Mouse (Mus musculus) liver, embryonic 14.5 days (tissue): Measurements from ENCODE around the gene Celf2. TPM values are rescaled to one million over a fixed set of nuclear protein-coding genes. Genes with fewer than 3 reads are reported as not detected.

Source experiments
- ATAC-seq: fragments of 200-750 bp; cut with Nextera tagmentation; 2 replicates; pipeline ENCODE4 v1.8.0; 2017; ENCODE audit warnings: moderate number of reproducible peaks, mild to moderate bottlenecking, moderate library complexity; ENCODE audit not compliant: insufficient read depth
- DNase-seq, 3 experiments: peaks; one replicate each; pipeline ENCODE4 v3.0.0-alpha.2; 2012 to 2013; ENCODE audit warnings: low read depth in 3 of 3, low spot score in 3 of 3
- H3K27ac ChIP-seq: fragments of 300-500 bp; sonication (generic); 2 replicates; pipeline ENCODE4 v1.5.1; 2014; ENCODE audit warnings: moderate library complexity, mild to moderate bottlenecking, control low read depth, inconsistent platforms
- H3K27me3 ChIP-seq: fragments of 300-500 bp; sonication (generic); 2 replicates; pipeline ENCODE4 v1.6.1; 2014; ENCODE audit warnings: mild to moderate bottlenecking, low read length, moderate library complexity; ENCODE audit not compliant: control insufficient read depth, insufficient read depth
- H3K36me3 ChIP-seq: fragments of 300-500 bp; sonication (generic); replicated peaks from 2 replicates; pipeline ENCODE4 v1.6.1; 2014; ENCODE audit warnings: low read depth; ENCODE audit not compliant: control insufficient read depth, insufficient read depth
- H3K4me1 ChIP-seq, 2 experiments: fragments of 200-500 bp in 1 of 2; fragments of 300-500 bp in 1 of 2; sonication (generic) in 1 of 2; replicated peaks; 2 replicates each; pipeline ENCODE4 v1.6.1; 2012 to 2014; ENCODE audit warnings: antibody characterized with exemption in 1 of 2, inconsistent platforms in 1 of 2, low read length in 1 of 2; ENCODE audit not compliant: control insufficient read depth in 2 of 2, insufficient read depth in 2 of 2
- H3K4me2 ChIP-seq: fragments of 300-500 bp; sonication (generic); 2 replicates; pipeline ENCODE4 v1.6.1; 2014; ENCODE audit warnings: low read depth, mild to moderate bottlenecking, control low read depth, moderate library complexity
- H3K4me3 ChIP-seq, 2 experiments: fragments of 200-500 bp in 1 of 2; fragments of 300-500 bp in 1 of 2; sonication (generic) in 1 of 2; 2 replicates each; pipeline ENCODE4 v1.5.1; 2012 to 2014; ENCODE audit warnings: low read depth in 2 of 2, low read length in 2 of 2, mild to moderate bottlenecking in 2 of 2, control low read depth in 1 of 2, inconsistent platforms in 1 of 2, moderate library complexity in 1 of 2; ENCODE audit not compliant: insufficient read depth in 1 of 2
- H3K9ac ChIP-seq: fragments of 300-500 bp; sonication (generic); replicated peaks from 2 replicates; pipeline ENCODE4 v1.6.1; 2014; ENCODE audit warnings: mild to moderate bottlenecking, control low read depth, moderate library complexity
- H3K9me3 ChIP-seq: fragments of 300-500 bp; sonication (generic); 2 replicates; pipeline ENCODE4 v1.6.1; 2016; ENCODE audit warnings: low read length, mixed read lengths; ENCODE audit not compliant: control insufficient read depth
- CTCF ChIP-seq: IDR thresholded peaks from 2 replicates; pipeline ENCODE4 v1.5.1; 2016; ENCODE audit warnings: antibody characterized with exemption, low read depth, control low read depth
- EP300 ChIP-seq: IDR thresholded peaks from 2 replicates; pipeline ENCODE4 v1.6.1; 2016; ENCODE audit warnings: antibody characterized with exemption, low read depth
- WGBS: fragments of 180-500 bp; shearing (Covaris S2); extraction: QIAGEN DNeasy Blood & Tissue Kit; methylation state at CpG from one replicate; pipeline ENCODE4 v1.1.7; 2014; ENCODE audit not compliant: insufficient replicate concordance; 5-methylcytosine and 5-hydroxymethylcytosine counted together
- polyA plus RNA-seq, 2 experiments: library from polyadenylated mRNA; depleted of rRNA in 1 of 2; stranded (reverse) in 1 of 2; unstranded in 1 of 2; fragments of >200 nt; fragmentation: Nextera tagmentation in 1 of 2; extraction: Ambion mirVana in 1 of 2; gene quantifications; 2 replicates each; pipeline versions ENCODE4 v1.2.1 to v1.2.3; 2012 to 2014

Celf2 gene
- polyA plus RNA-seq, 2 experiments = 3.9 to 7.8 TPM

DNA sequence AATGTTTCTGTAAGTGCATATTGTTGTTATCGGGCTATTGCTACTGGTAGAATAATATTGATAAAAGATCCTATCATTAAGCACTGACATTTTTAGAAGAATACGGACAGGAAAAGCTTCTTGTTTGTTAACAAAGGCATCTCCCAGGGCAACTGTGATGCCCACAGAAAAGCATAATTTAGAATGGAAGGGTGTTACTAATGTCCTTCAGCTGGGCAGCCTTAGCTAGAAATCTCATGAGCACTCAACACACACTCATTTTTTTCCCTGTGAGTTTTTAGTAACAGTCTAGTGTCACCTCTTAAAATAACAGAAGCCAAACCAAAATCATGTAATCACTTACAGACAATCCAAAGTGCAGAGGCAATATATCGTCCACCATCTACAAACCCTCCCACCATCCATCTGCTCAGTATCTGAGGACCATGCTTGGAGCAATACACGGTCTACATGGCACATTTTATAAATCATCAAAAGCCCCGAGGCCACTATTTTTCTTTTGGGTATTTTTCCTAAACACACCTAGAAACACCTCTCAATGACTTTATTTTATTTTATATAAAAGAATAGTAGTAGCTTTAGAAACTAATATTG, 713.3 kb downstream of the Celf2 start:
- no peaks in the 10 kb centered on the region for H3K27me3 ChIP-seq
- H3K36me3 ChIP-seq = no peaks in the 10 kb centered on the region
- H3K27ac ChIP-seq = no peak overlapping the region
- TF ChIP-seq CTCF = no peak
- no peaks in the 10 kb centered on the region for H3K4me1 ChIP-seq
- ATAC-seq (no peak), DNase-seq (no peak)
- no peak overlapping the region for H3K4me3 ChIP-seq
- no peaks in the 10 kb centered on the region for H3K9me3 ChIP-seq
- no peak overlapping the region for H3K9ac ChIP-seq
- 59% methylated on average over 5 of the region's 5 CpGs for WGBS
- no peak overlapping the region for H3K4me2 ChIP-seq

DNA sequence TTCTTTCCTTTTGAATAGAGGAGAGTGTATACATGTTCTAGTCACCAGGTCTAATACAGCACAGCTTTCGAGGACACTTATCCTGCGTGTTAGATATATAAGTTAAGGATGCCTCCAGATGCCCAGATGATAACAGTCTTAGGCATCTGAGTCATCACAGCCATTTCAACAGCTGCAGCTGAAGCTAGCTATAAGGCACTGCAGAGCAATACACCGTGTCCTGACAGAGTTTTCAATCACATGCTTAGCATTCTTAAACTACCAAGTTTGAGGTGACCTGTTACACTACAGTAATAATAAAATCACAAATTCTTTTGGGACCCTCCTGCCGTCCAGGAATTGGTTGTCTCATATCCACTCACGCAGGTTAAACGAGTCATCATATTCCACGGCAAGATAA, 714.5 kb downstream of the Celf2 start:
- Histone ChIP-seq H3K9ac (no peak overlapping the region), H3K4me2 (no peak overlapping the region), H3K9me3 (no peaks in the 10 kb centered on the region), H3K36me3 (no peaks in the 10 kb centered on the region), H3K27ac (no peak overlapping the region), H3K4me3 (no peak overlapping the region), H3K27me3 (no peaks in the 10 kb centered on the region), H3K4me1 (no peaks in the 10 kb centered on the region)
- no peak for ATAC-seq
- TF ChIP-seq EP300 = no peak
- TF ChIP-seq CTCF = no peak
- no peak for DNase-seq
- WGBS = 69% methylated on average over 7 of the region's 7 CpGs

DNA sequence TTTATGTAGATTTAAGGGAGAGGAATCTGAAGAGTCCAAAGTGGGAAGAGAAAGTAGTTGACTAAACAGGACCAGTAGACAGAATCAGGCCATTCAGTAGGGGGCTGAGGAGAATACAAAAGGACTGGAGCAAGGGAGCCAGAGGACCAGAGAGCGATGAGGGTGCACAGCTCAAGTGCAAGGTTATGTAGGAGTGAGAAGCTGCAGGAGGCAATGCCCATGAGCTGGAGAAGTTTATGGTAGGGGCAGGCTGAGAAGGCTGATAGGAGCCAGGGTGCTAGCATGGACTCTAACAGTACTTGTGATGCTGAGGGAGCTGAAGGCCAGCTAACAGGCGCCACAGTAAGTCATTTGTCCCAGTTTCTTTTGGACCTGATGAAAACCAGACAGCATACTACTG, 718.5 kb downstream of the Celf2 start:
- H3K27ac ChIP-seq = no peak overlapping the region
- no peaks in the 10 kb centered on the region for H3K9me3 ChIP-seq
- no peak for ATAC-seq
- no peak overlapping the region for H3K4me3 ChIP-seq
- no peaks in the 10 kb centered on the region for H3K27me3 ChIP-seq
- no peaks in the 10 kb centered on the region for H3K36me3 ChIP-seq
- no peak overlapping the region for H3K4me2 ChIP-seq
- no peak overlapping the region for H3K9ac ChIP-seq
- H3K4me1 ChIP-seq = no peaks in the 10 kb centered on the region
- no peak for TF ChIP-seq EP300
- no peak for TF ChIP-seq CTCF
- WGBS = 63% methylated on average over 2 of the region's 2 CpGs
- no peak for DNase-seq

DNA sequence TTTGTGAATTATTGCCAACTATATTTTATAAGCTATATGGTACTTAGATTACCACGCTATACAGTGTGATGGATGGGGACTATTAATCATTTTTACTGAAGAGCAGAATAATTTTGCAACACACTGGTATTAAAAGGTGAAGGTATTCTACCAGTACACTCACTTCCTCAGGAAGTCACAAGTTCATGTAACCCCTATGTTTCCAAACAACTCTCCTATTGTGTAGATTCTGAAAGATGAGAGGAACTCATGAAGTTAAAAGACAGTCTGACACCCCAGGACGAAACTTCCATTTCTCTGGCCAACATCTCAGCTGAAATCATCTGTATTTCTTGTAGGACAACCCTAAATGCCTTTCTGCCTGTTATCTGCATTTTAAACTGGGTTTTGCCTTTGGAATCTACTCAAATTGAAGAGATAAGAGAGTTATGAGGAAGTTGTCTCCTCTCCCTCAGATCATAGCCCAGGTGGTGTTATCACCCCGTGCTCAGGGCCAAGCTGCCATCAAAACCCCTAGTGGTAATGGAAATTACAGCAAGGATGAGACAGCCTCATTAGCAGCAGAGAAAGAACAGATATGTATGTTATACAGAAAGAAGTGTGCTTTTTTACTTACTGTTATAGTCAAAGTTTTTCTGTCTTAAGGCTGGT, 722.7 kb downstream of the Celf2 start:
- H3K27ac ChIP-seq = no peak overlapping the region
- no peak overlapping the region for H3K9ac ChIP-seq
- no peaks in the 10 kb centered on the region for H3K4me1 ChIP-seq
- 40% methylated on average over 3 of the region's 3 CpGs for WGBS
- H3K9me3 ChIP-seq = no peaks in the 10 kb centered on the region
- no peak overlapping the region for H3K4me2 ChIP-seq
- DNase-seq = no peak
- no peaks in the 10 kb centered on the region for H3K36me3 ChIP-seq
- no peak for ATAC-seq
- no peak overlapping the region for H3K4me3 ChIP-seq
- TF ChIP-seq CTCF = no peak
- no peaks in the 10 kb centered on the region for H3K27me3 ChIP-seq

DNA sequence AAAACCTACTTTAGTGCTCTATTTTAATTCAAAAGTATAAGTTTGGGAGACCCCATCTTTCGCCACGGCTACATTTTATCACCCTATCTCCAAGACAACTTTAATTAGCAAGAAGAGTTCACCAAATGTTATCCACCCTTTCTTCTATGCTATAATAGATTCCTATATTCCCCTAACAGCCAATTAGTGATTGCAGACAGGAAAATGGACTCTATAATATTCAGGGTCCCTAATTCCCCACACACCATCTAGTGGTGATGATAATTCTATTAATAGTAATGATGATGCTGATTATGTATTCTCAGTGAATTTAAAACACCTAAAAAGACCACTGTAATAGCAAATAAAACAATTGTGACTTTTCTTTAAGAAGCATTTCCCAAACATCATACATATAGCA, 739.1 kb downstream of the Celf2 start:
- no peak for TF ChIP-seq EP300
- TF ChIP-seq CTCF = no peak
- H3K4me1 ChIP-seq = no peaks in the 10 kb centered on the region
- no peaks in the 10 kb centered on the region for H3K36me3 ChIP-seq
- 75% methylated on average over 2 of the region's 2 CpGs for WGBS
- no peaks in the 10 kb centered on the region for H3K9me3 ChIP-seq
- H3K9ac ChIP-seq = no peak overlapping the region
- H3K27ac ChIP-seq = no peak overlapping the region
- H3K4me3 ChIP-seq = no peak overlapping the region
- no peak for DNase-seq
- no peak overlapping the region for H3K4me2 ChIP-seq
- no peak for ATAC-seq
- H3K27me3 ChIP-seq = no peaks in the 10 kb centered on the region
